Mouse (Mus musculus) gastrocnemius, adult 2 months (tissue): Measurements from ENCODE around the gene Spindoc. TPM values are rescaled to one million over a fixed set of nuclear protein-coding genes. Genes with fewer than 3 reads are reported as not detected.

Experiments used
- DNase-seq: peaks from one replicate; pipeline ENCODE4 v3.0.0; 2022
- H3K27ac ChIP-seq: fragments of 200-600 bp; 2 replicates; pipeline ENCODE4 v1.8.1; 2022; ENCODE audit warnings: mild to moderate bottlenecking
- H3K4me3 ChIP-seq: fragments of 200-600 bp; 2 replicates; pipeline ENCODE4 v1.8.1; 2022; ENCODE audit warnings: mild to moderate bottlenecking, moderate library complexity
- CTCF ChIP-seq: fragments of 200-600 bp; IDR thresholded peaks from 2 replicates; pipeline ENCODE4 v1.8.1; 2022; ENCODE audit warnings: antibody characterized with exemption, mild to moderate bottlenecking, moderate library complexity
- intact Hi-C: fragments of 180-260 bp; cut with DNase I; formaldehyde crosslinking; loops from one replicate; pipeline ENCODE4 v1.15.1; 2025
- long read RNA-seq, 2 experiments: library from polyadenylated mRNA; stranded (forward); transcript quantifications; one replicate each; pipeline ENCODE4 v2.0.0; 2021
- total RNA-seq, 2 experiments: library from RNA; stranded (reverse); gene quantifications; 2 replicates each; pipeline ENCODE4 v1.2.3; 2021

Gene Spindoc
- 1 to 10 TPM; 8.0 to 10.0 TPM for total RNA-seq
- long read RNA-seq, experiment 1, transcript Spindoc-201 (6 exons, 3,152 nt) = major isoform, 5 of 8 reads
- long read RNA-seq, experiment 1, partial matches to known transcripts = 0 of 8 reads
- long read RNA-seq, experiment 1, other reads (novel, unspliced or antisense) = 0 of 8 reads
- long read RNA-seq, experiment 2, partial matches to known transcripts = 0 of 2 reads
- long read RNA-seq, experiment 2, other reads (novel, unspliced or antisense) = 0 of 2 reads

- H3K27ac ChIP-seq = peak within 1 kb of the TSS; percentile 93
- H3K4me3 ChIP-seq = peak within 1 kb of the TSS; percentile 93
- peak; percentile 99 for DNase-seq
- intact Hi-C loops = loop anchor here (5.0 kb wide), 1 partner anchor 41 kb away; the partner anchor contains the start of gene Mark2
- no peak for TF ChIP-seq CTCF
Observed at GRCm38 (mm10) chr19:7382903-7383865, at the start of gene Spindoc. Gene Spindoc, minus strand, starts transcription at chr19:7382994.

GRCm38 (mm10) chr19:7425398-7425775 is 42.6 kb upstream of the Spindoc start:
- no peak for DNase-seq
- Histone ChIP-seq H3K27ac (no peak overlapping the region), H3K4me3 (no peak overlapping the region)
- intact Hi-C loops = no loop called here
- no peak for TF ChIP-seq CTCF

GRCm38 (mm10) chr19:7424590-7425397 is 42.0 kb upstream of the Spindoc start:
- no peak for TF ChIP-seq CTCF
- intact Hi-C loops = no loop called here
- no peak overlapping the region; the same call in 1 of the 2 replicates for H3K27ac ChIP-seq
- no peak overlapping the region for H3K4me3 ChIP-seq
- DNase-seq = no peak

- DNase-seq = no peak
- Histone ChIP-seq H3K27ac (peak overlapping the region; percentile 71; the same call in 1 of the 2 replicates), H3K4me3 (no peak overlapping the region)
- intact Hi-C loops = no loop called here
- TF ChIP-seq CTCF = no peak
Observed at GRCm38 (mm10) chr19:7424131-7424530, 41.3 kb upstream of the Spindoc start.

GRCm38 (mm10) chr19:7423656-7424030 is 40.8 kb upstream of the Spindoc start:
- TF ChIP-seq CTCF = no peak
- H3K4me3 ChIP-seq = peak overlapping the region; percentile 73
- no peak for DNase-seq
- H3K27ac ChIP-seq = peak overlapping the region; percentile 71
- intact Hi-C loops = no loop called here

GRCm38 (mm10) chr19:7423028-7423655 is 40.3 kb upstream of the Spindoc start:
- Histone ChIP-seq H3K27ac (peak overlapping the region; percentile 71), H3K4me3 (peak overlapping the region; percentile 73)
- intact Hi-C loops = no loop called here
- DNase-seq = peak; percentile 88
- TF ChIP-seq CTCF = no peak

- peak overlapping the region; percentile 73 for H3K4me3 ChIP-seq
- TF ChIP-seq CTCF = no peak
- H3K27ac ChIP-seq = peak overlapping the region; percentile 71
- intact Hi-C loops = no loop called here
- no peak for DNase-seq
Observed at GRCm38 (mm10) chr19:7422656-7423027, 39.8 kb upstream of the Spindoc start.

- TF ChIP-seq CTCF = no peak
- Histone ChIP-seq H3K4me3 (peak overlapping the region; percentile 73), H3K27ac (no peak overlapping the region)
- intact Hi-C loops = loop anchor here (2.0 kb wide), 1 partner anchor 155 kb away; the partner anchor contains the start of gene Rcor2
- DNase-seq = peak; percentile 68
Observed at GRCm38 (mm10) chr19:7421602-7422591, 39.1 kb upstream of the Spindoc start.

- Histone ChIP-seq H3K4me3 (no peak overlapping the region), H3K27ac (no peak overlapping the region)
- DNase-seq = peak; percentile 31
- intact Hi-C loops = loop anchor here (2.0 kb wide), 1 partner anchor 154 kb away; the partner anchor contains the start of gene Rcor2
- no peak for TF ChIP-seq CTCF
Observed at GRCm38 (mm10) chr19:7420841-7421601, 38.2 kb upstream of the Spindoc start.

- Histone ChIP-seq H3K27ac (no peak overlapping the region), H3K4me3 (no peak overlapping the region)
- DNase-seq = no peak
- no peak for TF ChIP-seq CTCF
- intact Hi-C loops = loop anchor here (2.0 kb wide), 1 partner anchor 153 kb away; the partner anchor contains the start of gene Rcor2
Observed at GRCm38 (mm10) chr19:7420108-7420507, 37.3 kb upstream of the Spindoc start.
